Mouse (Mus musculus) MN1 (cell line): ENCODE data around the gene Arf6.

ENCODE experiments used
- DNase-seq: peaks from one replicate; pipeline ENCODE4 v3.0.0-alpha.2; 2016; ENCODE audit warnings: low spot score

Gene Arf6

GRCm38 (mm10) chr12:69413303-69413702 is 41.4 kb downstream of the Arf6 start:
- DNase-seq = no peak

DNA sequence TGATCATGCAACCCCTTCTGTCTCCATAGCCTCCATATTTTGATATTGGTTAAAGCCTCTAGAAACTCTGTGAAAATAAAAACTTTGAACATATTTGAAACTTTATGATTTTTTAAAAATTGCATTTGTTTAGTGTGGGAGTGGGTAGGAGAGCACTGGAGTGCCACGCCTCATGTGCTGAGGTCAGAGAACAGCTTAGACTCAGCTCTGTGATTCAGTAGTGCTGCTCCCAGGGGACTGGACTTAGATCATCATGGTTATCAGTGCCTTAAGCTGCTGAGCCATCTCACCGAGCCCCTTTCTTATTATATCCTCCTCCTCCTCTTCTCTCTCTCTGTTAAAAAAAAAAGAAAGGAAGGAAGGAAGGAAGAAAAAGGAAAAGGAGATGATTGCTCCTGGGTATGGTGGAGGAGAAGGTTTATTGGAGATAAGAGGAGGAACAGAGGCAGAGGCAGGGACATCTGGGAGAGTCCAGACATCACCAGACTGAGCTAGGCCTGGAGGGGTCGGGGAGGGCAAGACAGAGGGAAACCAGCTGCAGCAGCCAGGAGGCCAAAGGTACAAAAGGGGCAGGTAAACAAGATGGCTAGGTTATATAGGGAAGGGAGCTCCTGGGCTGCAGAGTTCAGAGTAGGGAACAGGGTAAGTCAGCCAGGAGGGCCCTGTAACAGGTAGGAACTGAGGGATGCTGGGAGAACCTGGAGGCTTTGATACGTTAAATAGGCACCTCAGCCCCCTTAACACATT is 43.0 kb downstream of the Arf6 start:
- peak; percentile 60 for DNase-seq

GRCm38 (mm10) chr12:69416793-69417192 is 44.8 kb downstream of the Arf6 start:
- peak; percentile 41 for DNase-seq

- no peak for DNase-seq
These were observed 45.8 kb downstream of the Arf6 start for GRCm38 (mm10) chr12:69417701-69418291.

DNA sequence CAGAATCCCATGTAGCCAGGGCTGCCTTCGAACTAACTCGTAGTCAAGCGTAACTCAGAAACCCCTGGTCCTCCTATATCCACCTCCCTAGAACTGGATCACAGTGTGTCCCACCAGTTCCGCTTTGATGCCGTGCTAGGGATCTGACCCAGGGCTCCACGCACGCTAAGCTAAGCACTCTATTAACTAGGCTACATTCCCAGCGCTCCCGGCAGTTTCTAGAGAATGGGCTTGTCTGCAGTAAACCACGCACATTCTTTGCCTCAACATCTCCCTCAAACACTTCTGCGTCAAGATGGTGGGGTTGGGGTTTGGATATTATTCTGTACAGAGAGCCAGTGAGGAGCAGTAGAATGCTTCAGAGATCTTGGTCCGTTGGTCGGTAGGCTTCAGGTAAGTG is 46.7 kb downstream of the Arf6 start:
- DNase-seq = no peak

DNA sequence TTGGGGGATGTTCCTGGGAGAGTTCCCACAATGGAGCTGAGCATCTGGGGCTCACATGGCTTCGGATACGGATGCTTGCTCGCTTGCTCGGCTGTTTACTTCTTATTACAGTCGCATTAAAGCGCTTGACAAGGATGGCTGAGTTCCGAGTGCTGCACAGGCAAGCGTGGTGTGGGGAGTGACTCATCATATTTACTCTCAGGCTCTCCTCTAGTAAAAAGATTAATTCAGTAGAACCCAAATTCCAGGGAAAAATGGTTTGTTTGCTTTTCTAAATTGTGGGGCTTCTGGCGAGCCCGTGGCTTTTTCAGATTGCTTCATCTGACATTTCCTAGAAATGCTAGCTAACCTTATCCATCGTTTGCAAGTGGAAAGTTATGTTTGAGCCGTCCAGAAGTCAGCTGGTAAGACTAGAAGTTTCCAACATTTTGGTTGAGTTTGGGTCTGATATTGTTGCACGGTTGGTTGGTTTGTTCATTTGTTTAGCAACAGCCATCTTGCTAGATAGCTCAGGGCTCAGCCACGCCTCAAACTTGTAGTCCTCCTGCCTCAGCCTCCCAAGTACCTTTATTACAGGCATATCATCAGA is 47.2 kb downstream of the Arf6 start:
- DNase-seq = peak; percentile 41

- no peak for DNase-seq
These were observed 47.7 kb downstream of the Arf6 start for GRCm38 (mm10) chr12:69419606-69420005.

- no peak for DNase-seq
These were observed 48.8 kb downstream of the Arf6 start for GRCm38 (mm10) chr12:69420716-69421115.

GRCm38 (mm10) chr12:69422827-69423537 is 51.0 kb downstream of the Arf6 start:
- no peak for DNase-seq
